Mouse (Mus musculus) left cerebral cortex, adult 11 months (tissue): ENCODE measurements around the gene Cbx3.

Experiments
- DNase-seq: peaks from one replicate; pipeline ENCODE4 v3.0.0; 2022; ENCODE audit warnings: low spot score

Gene Cbx3

GRCm38 (mm10) chr6:51470311-51471178 lies at the start of gene Cbx3:
TSS of gene Cbx3 (plus strand) at chr6:51470360.
- DNase-seq, result peak; percentile 70

- no peak for DNase-seq
Observed at GRCm38 (mm10) chr6:51423466-51424122, 46.6 kb upstream of the Cbx3 start.

GRCm38 (mm10) chr6:51424537-51424936 lies 45.6 kb upstream of the Cbx3 start:
- no peak for DNase-seq

GRCm38 (mm10) chr6:51432535-51433397 lies 37.4 kb upstream of the Cbx3 start, which contains the start of gene Nfe2l3:
TSS of gene Nfe2l3 (plus strand) at chr6:51432670.
- peak; percentile 47 for DNase-seq

- DNase-seq, result no peak
Observed at GRCm38 (mm10) chr6:51434270-51434669, 35.9 kb upstream of the Cbx3 start.

- DNase-seq, result no peak
Observed at GRCm38 (mm10) chr6:51437665-51438064, 32.5 kb upstream of the Cbx3 start.

- no peak for DNase-seq
Observed at GRCm38 (mm10) chr6:51438826-51439330, 31.3 kb upstream of the Cbx3 start.

GRCm38 (mm10) chr6:51442191-51442835 lies 27.8 kb upstream of the Cbx3 start:
- no peak for DNase-seq

- no peak for DNase-seq
Observed at GRCm38 (mm10) chr6:51452927-51453503, 17.1 kb upstream of the Cbx3 start.

GRCm38 (mm10) chr6:51454949-51455348 lies 15.2 kb upstream of the Cbx3 start:
- no peak for DNase-seq

GRCm38 (mm10) chr6:51456198-51456597 lies 14.0 kb upstream of the Cbx3 start:
- DNase-seq, result no peak

GRCm38 (mm10) chr6:51457283-51457682 lies 12.9 kb upstream of the Cbx3 start:
- DNase-seq, result no peak

- DNase-seq, result no peak
Observed at GRCm38 (mm10) chr6:51457770-51458387, 12.3 kb upstream of the Cbx3 start.

- DNase-seq, result no peak
Observed at GRCm38 (mm10) chr6:51458925-51459312, 11.2 kb upstream of the Cbx3 start.

- no peak for DNase-seq
Observed at GRCm38 (mm10) chr6:51459313-51460020, 10.7 kb upstream of the Cbx3 start.

GRCm38 (mm10) chr6:51460021-51460360 lies 10.2 kb upstream of the Cbx3 start:
- no peak for DNase-seq

GRCm38 (mm10) chr6:51460363-51460762 lies 9.8 kb upstream of the Cbx3 start:
- no peak for DNase-seq

GRCm38 (mm10) chr6:51467649-51468048 lies 2.5 kb upstream of the Cbx3 start:
- DNase-seq, result no peak

GRCm38 (mm10) chr6:51468891-51469561 lies 1.1 kb upstream of the Cbx3 start:
- peak; percentile 49 for DNase-seq
